Mouse (Mus musculus) c-Kit-positive CD71-negative TER-119-negative erythroid progenitor cells, embryonic 14.5 days (primary cell): ENCODE measurements around the gene Zfp710.

Experiments
- DNase-seq: peaks from one replicate; pipeline ENCODE4 v3.0.0-alpha.2; 2013; ENCODE audit warnings: low read depth

Gene Zfp710

GRCm38 (mm10) chr7:80057781-80058180 lies 33.2 kb downstream of the Zfp710 start:
- no peak for DNase-seq

- DNase-seq = no peak
These were observed 33.9 kb downstream of the Zfp710 start for GRCm38 (mm10) chr7:80058405-80059063.

DNA sequence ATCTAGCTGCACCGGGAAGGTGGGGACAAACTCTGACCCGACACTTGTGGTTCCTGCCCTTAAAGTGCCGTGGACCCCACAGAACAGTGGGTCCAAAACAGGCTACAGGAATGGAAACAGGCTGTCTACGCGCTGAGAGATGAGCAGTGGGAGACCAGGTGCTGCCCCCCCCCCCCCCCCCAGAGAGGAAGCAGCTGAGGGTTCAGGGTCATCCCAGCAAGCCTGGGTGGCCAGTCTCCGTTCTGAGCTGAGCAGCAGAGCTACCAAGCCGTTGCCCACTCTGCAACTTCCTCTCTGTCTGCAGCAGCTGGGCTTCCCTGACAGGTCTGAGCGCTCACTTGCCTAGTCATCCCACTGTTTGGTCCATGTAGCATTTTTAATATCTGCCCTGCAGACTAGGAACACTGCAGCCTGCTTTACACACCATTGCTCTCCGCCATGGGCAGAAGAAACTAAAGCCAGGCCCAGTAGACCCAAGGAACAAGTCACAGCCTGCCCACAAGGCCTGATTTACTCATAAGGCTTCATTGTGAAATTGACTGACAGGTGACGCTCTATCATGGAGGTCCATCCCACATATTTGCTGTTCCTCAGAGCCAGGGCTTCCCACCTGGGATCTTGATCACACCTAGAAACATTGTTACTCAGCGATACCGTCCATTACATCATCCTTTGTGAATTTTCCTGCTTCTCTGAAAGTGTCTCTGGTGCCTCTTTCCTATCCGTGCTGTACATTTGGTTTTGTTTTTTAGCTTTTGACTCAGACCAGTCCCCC lies 34.6 kb downstream of the Zfp710 start:
- DNase-seq = no peak

GRCm38 (mm10) chr7:80060012-80060778 lies 35.6 kb downstream of the Zfp710 start:
- no peak for DNase-seq

- DNase-seq = no peak
These were observed 37.6 kb downstream of the Zfp710 start for GRCm38 (mm10) chr7:80062083-80062826.

DNA sequence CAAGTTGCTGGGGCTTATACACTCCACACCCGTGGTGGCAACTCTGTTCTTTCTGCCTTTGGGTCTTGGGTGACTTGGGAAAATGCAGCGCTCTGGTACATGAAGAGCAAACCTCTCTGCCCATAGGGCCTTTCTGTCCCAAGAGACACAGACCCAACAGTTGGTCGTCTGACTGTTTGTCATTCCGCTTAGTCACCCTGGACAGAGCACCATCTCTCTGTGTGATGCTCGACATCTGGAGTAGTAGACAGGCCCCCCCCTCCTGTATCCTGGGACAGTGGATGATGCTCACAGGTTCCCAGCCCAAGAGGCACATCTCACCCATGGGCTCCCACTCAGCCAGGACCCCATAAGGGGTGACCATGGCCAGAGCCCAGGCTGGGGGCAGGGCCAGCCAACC lies 38.6 kb downstream of the Zfp710 start:
- no peak for DNase-seq

DNA sequence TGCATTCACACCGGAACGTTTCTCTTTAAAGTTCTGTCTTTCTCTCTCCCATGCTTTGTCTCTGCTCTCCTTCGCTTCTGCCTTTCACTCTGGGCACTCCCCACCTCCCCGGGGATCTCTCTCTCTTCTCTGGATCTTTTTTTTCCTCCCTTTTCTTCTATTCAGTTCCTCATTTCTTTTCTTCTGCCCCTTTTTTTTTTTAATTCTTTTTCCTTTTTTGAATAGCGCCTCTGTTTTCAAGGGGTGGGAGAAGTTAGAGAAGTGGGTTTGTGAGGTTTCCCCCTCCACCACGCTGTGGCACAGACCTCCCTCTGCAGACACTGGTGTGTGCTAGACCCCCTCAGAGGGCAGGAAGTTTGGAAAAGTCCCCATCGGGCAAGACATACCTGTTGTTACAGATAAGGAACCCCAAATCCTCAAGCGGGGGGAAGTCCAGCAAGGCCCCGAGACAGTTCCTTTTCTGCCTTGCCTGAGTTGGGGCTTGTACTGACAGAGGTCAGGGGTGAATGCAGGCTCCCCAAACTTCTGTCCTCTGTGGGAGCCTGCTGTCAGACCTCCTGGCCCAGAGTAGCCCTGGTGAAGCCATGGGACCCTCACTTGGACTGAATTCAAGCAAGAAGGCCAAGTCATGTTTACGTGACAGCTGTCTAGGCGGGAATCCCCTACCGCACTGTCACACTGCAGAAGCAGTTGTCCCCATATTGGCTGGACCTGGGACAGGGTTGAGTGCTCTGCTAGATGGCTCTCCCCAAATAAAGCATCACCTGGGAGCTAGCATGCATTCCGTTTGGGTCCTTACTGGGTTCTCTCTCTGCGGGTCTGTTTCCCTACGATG lies 39.5 kb downstream of the Zfp710 start:
- no peak for DNase-seq

GRCm38 (mm10) chr7:80065250-80065649 lies 40.6 kb downstream of the Zfp710 start:
- no peak for DNase-seq

GRCm38 (mm10) chr7:80066675-80067455 lies 42.3 kb downstream of the Zfp710 start:
- no peak for DNase-seq

GRCm38 (mm10) chr7:80068341-80068740 lies 43.7 kb downstream of the Zfp710 start:
- no peak for DNase-seq

- no peak for DNase-seq
These were observed 45.2 kb downstream of the Zfp710 start for GRCm38 (mm10) chr7:80069615-80070327.

- DNase-seq = no peak
These were observed 46.6 kb downstream of the Zfp710 start for GRCm38 (mm10) chr7:80071209-80071608.

DNA sequence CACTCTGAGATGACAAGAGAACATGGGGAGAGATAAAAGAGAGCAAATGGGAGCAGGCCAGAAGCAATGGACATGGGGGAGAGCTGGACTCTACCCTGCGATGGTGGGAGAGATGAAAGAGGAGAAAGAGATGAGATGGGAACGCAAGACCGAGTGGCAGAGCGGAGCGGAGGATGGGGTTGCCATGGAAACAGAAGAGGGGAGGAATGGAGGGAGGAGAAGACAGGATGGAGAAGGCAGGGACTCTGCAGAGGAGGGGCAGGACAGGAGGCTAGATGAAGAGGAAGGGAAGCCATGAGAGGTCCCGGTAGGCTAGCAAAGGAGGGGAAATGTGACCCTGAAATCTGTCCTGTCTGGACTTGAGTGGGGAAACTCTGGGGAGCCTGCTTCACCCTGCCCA lies 47.7 kb downstream of the Zfp710 start:
- no peak for DNase-seq

- no peak for DNase-seq
These were observed 48.9 kb downstream of the Zfp710 start for GRCm38 (mm10) chr7:80073506-80073905.

DNA sequence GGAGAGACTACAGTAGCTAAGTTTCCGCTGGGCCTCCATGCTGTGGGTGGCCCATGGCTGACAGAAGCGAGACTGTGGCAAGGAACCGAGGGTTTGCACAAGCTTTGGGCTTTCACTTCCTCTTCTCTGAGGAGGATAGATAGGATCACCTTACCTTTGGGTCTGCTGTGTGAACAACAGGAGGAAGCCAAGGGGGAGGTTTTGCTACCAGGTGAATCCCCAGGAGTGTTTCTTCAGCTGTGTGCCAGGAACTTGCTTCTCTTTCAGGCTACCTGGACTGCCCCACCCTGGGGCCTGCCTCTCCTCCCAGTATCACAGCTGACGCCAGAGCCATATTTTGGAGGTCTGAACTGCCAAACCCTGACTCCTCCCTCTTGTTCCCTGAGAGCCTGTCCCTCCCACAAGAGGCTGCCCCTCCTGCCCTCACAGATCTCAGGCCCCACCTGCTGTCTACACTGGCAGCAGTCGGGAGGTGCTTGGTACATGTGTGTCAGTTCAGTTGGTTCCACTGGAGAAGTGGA lies 50.4 kb downstream of the Zfp710 start:
- DNase-seq = peak; percentile 73

DNA sequence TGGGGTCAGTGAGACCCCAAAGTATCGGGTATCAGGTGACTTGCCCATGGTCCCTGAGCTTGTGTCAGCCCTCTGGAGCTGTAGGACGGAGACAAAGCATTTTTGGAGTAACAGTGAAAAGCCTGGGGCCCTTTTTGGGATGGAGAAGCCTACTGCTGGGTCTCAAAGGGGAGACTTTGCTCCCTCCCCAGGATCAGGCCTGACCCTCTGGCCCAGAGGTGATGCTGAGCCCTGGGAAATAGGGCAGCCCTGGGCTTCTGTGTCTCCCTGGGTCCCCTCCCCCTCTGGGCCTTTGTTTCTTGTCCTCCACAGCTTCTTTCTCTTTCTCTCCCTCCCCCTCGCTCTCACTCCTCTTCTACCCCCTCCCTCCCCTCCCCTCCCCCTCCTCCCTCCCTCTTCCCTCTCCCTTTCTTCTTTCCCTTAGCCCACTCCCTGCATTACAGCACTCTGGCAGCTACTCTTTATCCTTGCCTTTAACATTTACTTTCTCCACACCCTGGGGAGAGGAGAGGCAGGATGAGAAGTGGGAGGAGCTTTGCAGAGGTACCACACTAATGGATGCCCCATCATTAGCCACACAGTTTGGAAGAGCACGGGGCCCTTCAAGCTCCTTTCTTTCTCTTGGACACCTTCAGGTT lies 51.5 kb downstream of the Zfp710 start:
- no peak for DNase-seq

GRCm38 (mm10) chr7:80076961-80077716 lies 52.5 kb downstream of the Zfp710 start:
- DNase-seq = no peak

GRCm38 (mm10) chr7:80077801-80078200 lies 53.2 kb downstream of the Zfp710 start:
- no peak for DNase-seq
